Mouse (Mus musculus): Measurements from ENCODE around the gene Igfbp5.

Igfbp5 gene

GRCm38 (mm10) chr1:72842666-72843459 lies 31.8 kb downstream of the Igfbp5 start:
- DNase-seq (ENCODE audit: low read depth) = no peak

- DNase-seq (ENCODE audit: low read depth) = no peak
Observed at GRCm38 (mm10) chr1:72839791-72840190, 34.9 kb downstream of the Igfbp5 start.

- DNase-seq (ENCODE audit: low read depth) = peak; percentile 9
Observed at GRCm38 (mm10) chr1:72839356-72839755, 35.3 kb downstream of the Igfbp5 start.

- no peak for DNase-seq (ENCODE audit: low read depth)
Observed at GRCm38 (mm10) chr1:72833563-72833962, 41.1 kb downstream of the Igfbp5 start.

- no peak for DNase-seq (ENCODE audit: low read depth)
Observed at GRCm38 (mm10) chr1:72832715-72833153, 42.0 kb downstream of the Igfbp5 start.

- no peak for DNase-seq (ENCODE audit: low read depth)
Observed at GRCm38 (mm10) chr1:72830485-72830884, 44.2 kb downstream of the Igfbp5 start.

- no peak for DNase-seq (ENCODE audit: low read depth)
Observed at GRCm38 (mm10) chr1:72828843-72829242, 45.8 kb downstream of the Igfbp5 start.

GRCm38 (mm10) chr1:72827411-72828315 lies 47.0 kb downstream of the Igfbp5 start:
- no peak for DNase-seq (ENCODE audit: low read depth)

GRCm38 (mm10) chr1:72826931-72827330 lies 47.8 kb downstream of the Igfbp5 start:
- no peak for DNase-seq (ENCODE audit: low read depth)

GRCm38 (mm10) chr1:72826446-72826845 lies 48.2 kb downstream of the Igfbp5 start:
- no peak for DNase-seq (ENCODE audit: low read depth)

GRCm38 (mm10) chr1:72825921-72826320 lies 48.8 kb downstream of the Igfbp5 start:
- DNase-seq (ENCODE audit: low read depth) = no peak

GRCm38 (mm10) chr1:72825286-72825685 lies 49.4 kb downstream of the Igfbp5 start:
- no peak for DNase-seq (ENCODE audit: low read depth)

GRCm38 (mm10) chr1:72824707-72825101 lies 50.0 kb downstream of the Igfbp5 start:
- DNase-seq (ENCODE audit: low read depth) = no peak

GRCm38 (mm10) chr1:72823751-72824706 lies 50.7 kb downstream of the Igfbp5 start, which contains the start of gene Igfbp2:
Gene Igfbp2, plus strand, starts transcription at chr1:72824503.
- DNase-seq (ENCODE audit: low read depth) = no peak

- DNase-seq (ENCODE audit: low read depth) = no peak
Observed at GRCm38 (mm10) chr1:72822893-72823292, 51.8 kb downstream of the Igfbp5 start.

- DNase-seq (ENCODE audit: low read depth) = no peak
Observed at GRCm38 (mm10) chr1:72819995-72820394, 54.7 kb downstream of the Igfbp5 start.

GRCm38 (mm10) chr1:72815616-72816015 lies 59.1 kb downstream of the Igfbp5 start:
- DNase-seq (ENCODE audit: low read depth) = no peak

GRCm38 (mm10) chr1:72815184-72815583 lies 59.5 kb downstream of the Igfbp5 start:
- no peak for DNase-seq (ENCODE audit: low read depth)

GRCm38 (mm10) chr1:72813639-72814403 lies 60.9 kb downstream of the Igfbp5 start:
- no peak for DNase-seq (ENCODE audit: low read depth)

GRCm38 (mm10) chr1:72813089-72813638 lies 61.5 kb downstream of the Igfbp5 start:
- DNase-seq (ENCODE audit: low read depth) = no peak

GRCm38 (mm10) chr1:72811061-72811460 lies 63.6 kb downstream of the Igfbp5 start:
- DNase-seq (ENCODE audit: low read depth) = no peak

Measured in NIH3T3 (cell line).